Mouse (Mus musculus): ENCODE results near the gene Prm2. TPM values are rescaled to one million over a fixed set of nuclear protein-coding genes. Genes with fewer than 3 reads are reported as not detected.

Prm2 gene
- 0.46 TPM for polyA plus RNA-seq (2017; shearing (Covaris generic))

GRCm38 (mm10) chr16:10796034-10796433, at the start of gene Prm2:
Gene Prm2, minus strand, starts transcription at chr16:10796134.

DNA sequence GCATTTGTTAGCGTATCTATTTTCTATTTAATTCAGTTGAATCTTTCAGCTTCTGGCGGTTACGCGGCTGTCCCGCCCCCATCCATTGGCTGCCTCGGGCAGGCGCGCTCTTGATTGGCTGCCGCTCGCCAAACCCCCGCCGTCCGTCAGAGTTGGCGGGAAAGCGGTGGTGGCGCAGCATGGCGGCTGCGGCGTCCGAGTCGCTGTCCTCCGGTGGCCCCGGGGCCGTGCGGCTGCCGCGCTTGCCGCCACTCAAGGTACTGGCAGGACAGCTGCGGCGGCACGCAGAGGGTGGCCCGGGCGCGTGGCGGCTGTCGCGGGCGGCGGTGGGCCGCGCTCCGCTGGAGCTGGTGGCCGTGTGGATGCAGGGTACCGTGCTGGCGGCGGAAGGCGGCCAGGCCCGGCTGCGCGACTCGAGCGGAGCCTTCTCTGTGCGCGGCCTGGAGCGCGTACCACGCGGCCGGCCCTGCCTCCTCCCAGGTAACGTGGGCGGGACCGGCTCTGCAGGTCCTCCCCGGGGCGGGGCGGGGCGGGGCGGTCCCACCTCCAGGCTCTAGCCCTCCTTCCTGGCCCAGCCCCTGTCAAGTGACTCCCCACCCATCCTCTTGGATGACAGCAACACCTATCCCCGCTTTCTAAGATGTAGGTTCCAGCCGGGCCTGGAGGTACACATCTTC, 39.1 kb upstream of the Prm2 start, which contains the start of gene Rmi2:
Gene Rmi2 (plus strand): TSS at position 149 of the 677 bp plus-strand sequence.

DNA sequence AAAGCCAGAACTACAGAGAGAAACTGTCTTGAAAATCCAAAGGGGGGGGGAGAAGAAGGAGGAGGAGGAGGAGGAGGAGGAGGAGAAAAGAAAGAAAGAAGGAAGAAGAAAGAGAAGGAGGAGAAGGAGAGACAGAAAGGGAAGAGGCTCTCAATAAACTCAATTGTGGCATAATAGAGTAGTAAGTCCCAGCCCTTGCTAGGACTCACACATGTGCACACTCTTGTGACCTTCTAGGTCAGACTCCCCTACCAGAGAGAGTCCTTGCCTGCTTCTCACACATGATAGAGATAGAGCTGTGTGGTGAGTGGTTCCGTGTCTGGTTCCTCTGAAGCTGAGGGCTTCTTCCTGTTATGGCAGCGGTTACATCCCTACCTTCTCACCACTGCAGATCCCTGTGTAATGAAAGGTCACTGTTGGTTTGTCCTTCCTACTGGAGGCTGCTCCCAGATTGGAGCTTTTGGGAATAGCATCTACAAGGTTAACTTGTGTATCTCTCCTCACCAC, 17.0 kb upstream of the Prm2 start, which contains the start of gene Gm11172:
Gene Gm11172 (plus strand): TSS at position 51 of the 507 bp plus-strand sequence.

GRCm38 (mm10) chr16:10805789-10806527, 10.0 kb upstream of the Prm2 start, which contains the start of gene Prm1:
Gene Prm1, minus strand, starts transcription at chr16:10805839.

GRCm38 (mm10) chr16:10790702-10791101, 5.2 kb downstream of the Prm2 start, which contains the start of gene Prm3:
Gene Prm3, minus strand, starts transcription at chr16:10790914.

GRCm38 (mm10) chr16:10788271-10788670, 7.7 kb downstream of the Prm2 start, which contains the start of gene Tnp2:
Gene Tnp2, minus strand, starts transcription at chr16:10788660.

GRCm38 (mm10) chr16:10785371-10786231, 10.3 kb downstream of the Prm2 start, which contains the start of gene Socs1:
Gene Socs1, minus strand, starts transcription at chr16:10785536.

Other genes starting within 250 kb of the Prm2 start
- 8.7 TPM for gene Socs1, start 10.6 kb downstream of the Prm2 start, polyA plus RNA-seq (2017; shearing (Covaris generic))
- 6.4 TPM for gene Tnp2, start 7.5 kb downstream of the Prm2 start, polyA plus RNA-seq (2017; shearing (Covaris generic))
- not detected for gene Prm3, start 5.2 kb downstream of the Prm2 start, polyA plus RNA-seq (2017; shearing (Covaris generic))
- gene Prm1, start 9.7 kb upstream of the Prm2 start, polyA plus RNA-seq (2017; shearing (Covaris generic)) = 1.0 TPM
- not detected for gene Gm11172, start 16.8 kb upstream of the Prm2 start, polyA plus RNA-seq (2017; shearing (Covaris generic))
- gene Rmi2, start 38.9 kb upstream of the Prm2 start, polyA plus RNA-seq (2017; shearing (Covaris generic)) = 0.45 TPM